Mouse (Mus musculus) gastrocnemius, adult 18-20 months (tissue): ENCODE results near the gene Cpm. TPM values are rescaled to one million over a fixed set of nuclear protein-coding genes. Genes with fewer than 3 reads are reported as not detected.

ENCODE experiments used
- DNase-seq: peaks from one replicate; pipeline ENCODE4 v3.0.0; 2021; ENCODE audit warnings: low spot score
- total RNA-seq, 2 experiments: library from RNA; stranded (reverse); gene quantifications; 2 replicates each; pipeline ENCODE4 v1.2.3; 2021

The Cpm gene
- total RNA-seq, 2 experiments from 2014 or later, result 2.5 to 2.9 TPM

GRCm38 (mm10) chr10:117645487-117645964 lies 16.2 kb downstream of the Cpm start:
- no peak for DNase-seq

DNA sequence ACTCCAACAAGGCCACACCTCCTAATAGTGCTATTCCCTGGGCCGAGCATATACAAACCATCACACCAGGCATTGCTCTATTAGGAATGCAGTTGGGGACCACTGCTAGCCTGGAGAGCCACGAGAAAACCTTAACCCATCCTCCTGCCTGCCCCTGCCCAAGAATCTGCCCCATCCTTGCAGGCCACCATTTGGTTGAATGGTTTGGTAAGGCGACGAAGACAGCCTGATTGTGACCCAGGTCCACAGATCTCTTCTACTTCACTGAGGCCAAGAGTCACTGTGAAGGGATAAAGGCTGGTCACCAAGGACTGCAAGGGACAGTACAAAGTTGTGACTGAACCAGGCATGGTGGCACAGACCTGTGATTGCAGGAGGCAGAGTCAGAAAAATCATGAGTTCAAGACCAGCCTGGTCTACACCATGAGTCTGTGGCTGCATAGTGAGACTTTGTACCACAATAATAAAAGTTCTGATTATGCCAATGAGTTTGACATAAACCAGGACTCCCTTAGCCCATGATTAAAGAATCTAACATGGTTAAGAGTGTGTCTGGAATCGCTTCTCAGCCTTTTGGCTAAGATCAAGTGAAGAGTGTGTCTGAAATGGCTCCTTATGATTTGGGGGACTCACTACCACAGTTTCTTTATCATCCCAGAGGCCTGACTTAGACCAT lies 17.3 kb downstream of the Cpm start:
- DNase-seq, result no peak

DNA sequence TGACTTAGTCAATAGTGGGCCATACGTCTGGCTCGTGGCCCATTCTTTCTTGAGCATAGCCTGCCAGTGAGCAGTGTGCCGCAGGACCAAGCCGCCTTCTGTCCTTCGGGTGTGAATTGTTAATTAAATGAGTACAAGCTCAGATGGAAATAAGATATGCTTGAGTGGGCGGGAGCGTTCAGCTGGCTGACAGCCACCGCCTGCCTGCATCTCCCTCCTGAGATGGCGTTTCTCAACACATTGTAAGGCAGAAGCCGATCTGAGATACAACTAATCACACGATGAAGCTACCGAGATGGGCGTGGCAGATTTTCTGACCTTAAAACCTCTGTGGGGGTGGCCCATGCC lies 17.8 kb downstream of the Cpm start:
- no peak for DNase-seq

GRCm38 (mm10) chr10:117647964-117648472 lies 18.7 kb downstream of the Cpm start:
- DNase-seq, result no peak

- DNase-seq, result no peak
Observed at GRCm38 (mm10) chr10:117648643-117649042, 19.3 kb downstream of the Cpm start.

GRCm38 (mm10) chr10:117649292-117650041 lies 20.2 kb downstream of the Cpm start:
- no peak for DNase-seq

DNA sequence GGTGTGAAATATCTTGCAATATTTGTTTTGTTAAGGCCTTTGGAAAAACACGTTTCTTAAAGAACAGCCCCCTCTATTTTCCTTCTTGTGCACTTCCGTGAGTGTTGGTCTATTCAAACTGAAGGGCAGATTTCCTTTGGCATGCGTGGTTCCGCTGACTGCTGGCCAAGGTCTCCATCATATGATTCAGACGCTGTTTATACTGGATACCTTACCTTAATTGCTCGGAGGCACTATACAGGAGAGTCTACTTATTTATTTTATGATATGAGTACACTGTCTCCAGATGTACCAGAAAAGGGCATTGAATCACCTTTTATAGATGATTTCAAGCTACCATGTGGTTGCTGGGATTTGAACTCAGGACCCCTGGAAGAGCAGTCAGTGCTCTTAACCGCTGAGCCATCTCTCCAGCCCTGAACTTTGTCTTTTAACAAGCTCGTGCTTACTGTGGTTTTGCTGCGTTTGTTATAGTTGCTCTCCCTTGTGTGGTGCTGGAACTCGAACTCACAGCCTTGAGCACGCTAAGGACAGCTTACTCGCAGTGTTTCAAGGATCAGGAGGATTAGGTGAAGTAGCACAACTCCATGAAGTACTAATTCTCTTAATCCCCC lies 20.8 kb downstream of the Cpm start:
- DNase-seq, result no peak

DNA sequence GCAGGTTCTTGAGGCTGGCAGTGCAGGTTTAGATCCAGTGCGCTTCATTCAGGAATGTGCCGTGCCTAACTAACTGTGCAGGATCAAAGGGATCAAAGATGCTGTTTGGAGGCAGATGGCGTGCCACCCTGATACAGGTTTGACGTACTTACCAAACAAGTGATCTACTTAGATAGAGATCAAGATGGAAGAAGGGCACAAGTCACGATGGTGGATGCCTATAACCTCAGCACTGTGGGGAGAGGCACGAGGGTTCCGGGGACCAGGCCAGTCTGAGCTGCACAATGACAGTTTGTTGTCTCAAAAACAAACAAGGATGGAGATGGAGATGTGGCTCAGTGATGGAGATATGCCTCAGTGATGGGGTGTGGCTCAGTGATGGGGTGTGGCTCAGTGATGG lies 21.4 kb downstream of the Cpm start:
- no peak for DNase-seq

- DNase-seq, result no peak
Observed at GRCm38 (mm10) chr10:117651587-117652377, 22.5 kb downstream of the Cpm start.

DNA sequence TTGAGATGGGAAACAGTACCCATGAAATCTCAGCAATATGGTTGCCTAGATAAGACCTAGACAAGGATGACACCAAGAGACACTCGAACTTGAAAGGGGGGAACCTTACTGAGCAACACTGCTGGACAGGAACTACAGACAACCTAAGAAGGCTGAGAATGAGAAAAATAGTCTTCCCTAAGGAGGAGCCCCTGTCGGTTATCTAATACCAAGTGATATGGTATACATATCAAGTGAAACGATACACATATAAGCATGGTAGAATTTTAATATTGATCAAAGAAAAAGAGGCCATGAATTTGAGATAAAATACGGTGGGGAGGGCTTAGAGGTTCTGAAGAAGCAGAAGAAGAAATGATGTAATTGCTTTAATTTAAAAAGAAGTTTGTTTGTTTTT lies 23.1 kb downstream of the Cpm start:
- no peak for DNase-seq

GRCm38 (mm10) chr10:117652930-117653778 lies 23.9 kb downstream of the Cpm start:
- DNase-seq, result no peak

GRCm38 (mm10) chr10:117653779-117654173 lies 24.5 kb downstream of the Cpm start:
- no peak for DNase-seq

DNA sequence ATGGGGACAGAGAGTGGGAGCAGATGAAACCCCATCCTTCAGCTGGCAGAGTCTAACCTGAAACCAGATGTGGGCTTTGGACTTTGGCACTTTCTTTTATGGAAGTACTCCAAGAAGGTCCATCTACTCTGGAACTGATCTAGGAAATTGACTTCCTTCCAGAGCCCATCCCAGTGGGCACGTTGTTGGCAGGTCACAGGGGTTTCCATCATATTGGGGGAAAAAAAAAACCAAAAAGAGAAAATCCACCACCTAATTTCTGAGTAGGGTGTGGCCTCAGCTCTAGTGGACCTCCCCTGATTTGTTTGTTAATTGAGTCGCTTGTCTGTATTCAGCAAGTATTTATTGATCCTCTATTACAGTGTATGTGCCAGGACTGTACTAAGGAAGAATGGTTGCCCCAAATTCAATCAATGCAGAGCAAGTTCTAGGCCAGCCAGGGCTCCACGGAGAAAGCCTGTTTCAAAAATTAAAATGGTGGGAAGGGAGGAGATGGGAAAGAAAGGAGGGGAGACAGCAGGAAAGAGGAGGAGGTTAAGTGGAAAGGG lies 25.4 kb downstream of the Cpm start:
- no peak for DNase-seq

DNA sequence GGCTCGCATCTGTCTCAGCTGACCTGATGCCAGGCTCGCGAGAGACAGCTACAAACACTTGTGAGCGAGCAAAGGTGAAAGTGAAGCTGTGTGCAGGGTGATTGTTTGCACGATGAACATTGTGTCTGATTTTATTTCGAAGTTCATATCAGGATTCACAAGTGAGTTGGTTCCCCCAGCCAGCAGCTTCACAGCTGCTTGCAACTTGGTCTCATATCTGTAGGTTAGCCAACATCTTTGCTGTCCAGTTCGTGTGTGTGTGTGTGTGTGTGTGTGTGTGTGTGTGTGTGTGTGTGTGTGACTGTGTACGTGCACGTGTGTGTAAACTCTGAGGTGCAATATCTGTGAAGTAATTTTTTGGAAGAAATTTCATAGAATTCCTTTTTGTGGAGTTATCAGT lies 26.2 kb downstream of the Cpm start:
- no peak for DNase-seq

DNA sequence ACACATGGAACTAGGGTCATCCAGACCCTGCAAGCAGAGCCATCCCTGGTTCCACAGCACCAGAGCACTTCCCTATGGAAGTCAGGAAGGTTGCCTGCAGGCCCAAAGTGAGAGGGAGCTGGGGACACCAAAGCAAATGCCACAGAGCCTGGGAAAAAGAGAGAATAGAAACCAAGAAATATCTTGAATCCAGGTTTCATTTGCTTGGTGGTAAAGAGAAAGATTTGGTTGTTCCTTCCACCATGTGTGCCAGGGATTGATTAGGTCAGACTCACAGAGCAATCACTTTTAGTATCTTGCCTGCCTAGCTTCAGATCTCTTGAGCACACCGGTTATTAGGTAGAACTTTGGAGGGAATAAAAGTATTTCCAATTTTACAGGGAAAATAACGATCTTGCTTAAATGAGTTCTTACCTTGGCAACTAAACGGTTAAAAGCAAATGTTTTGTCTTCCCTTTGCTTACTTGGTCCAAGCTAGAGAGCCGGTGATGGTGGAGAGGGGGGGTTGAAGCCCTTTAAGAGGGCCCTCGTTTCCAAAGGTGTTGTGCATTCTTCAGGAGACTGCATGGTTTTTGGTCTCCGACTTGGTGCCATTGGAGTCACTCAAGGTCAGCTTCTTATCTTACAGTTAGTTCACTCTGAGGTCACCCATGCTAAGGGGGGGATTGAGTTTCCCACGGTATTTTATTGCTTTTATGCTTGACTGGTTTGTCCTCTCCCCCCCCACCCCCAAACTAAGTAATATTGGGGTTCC lies 26.8 kb downstream of the Cpm start:
- DNase-seq, result no peak

DNA sequence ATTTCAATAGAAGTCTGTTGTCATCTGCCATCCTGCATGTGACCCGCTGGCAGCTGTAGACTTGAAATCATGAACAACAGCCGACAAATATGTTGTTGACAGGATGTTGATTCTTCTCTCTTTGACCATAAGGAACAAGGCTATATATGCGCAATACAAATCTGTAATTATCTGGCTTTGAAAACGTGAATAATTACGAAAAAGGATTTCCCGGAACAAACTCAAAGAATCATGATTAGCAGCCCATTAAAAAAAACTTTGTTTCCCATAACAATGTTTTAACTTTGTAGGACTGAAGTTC lies 27.3 kb downstream of the Cpm start:
- no peak for DNase-seq

DNA sequence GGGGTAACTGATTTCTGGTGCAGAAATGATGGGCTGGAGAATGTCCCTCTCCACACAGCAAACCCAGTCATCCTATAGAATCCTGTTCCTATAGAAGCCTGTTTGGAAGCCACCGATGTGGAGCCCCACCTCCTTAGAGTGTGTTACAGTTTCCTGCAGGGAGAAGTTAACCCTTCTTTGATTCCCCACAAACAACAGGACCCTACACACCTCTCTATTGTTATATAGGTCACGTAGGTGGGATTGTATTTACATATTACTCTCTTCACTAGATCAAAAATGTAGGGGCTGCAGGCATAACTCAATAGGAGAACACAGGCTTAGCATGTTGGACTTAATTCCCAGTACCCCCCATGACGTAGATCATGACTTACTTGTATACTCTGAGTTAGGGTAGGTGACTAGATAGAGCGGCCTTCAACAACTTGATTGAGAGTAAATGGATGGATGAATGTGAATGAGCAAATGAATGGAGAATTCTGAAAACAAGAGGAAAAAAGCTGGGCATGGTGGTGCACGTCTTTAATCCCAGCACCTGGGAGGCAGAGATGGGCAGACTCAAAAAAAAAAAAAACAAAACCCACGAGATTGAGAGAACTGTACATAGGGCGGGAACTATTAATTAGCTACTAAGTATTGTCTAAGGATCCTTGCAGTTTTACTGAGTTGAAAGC lies 27.8 kb downstream of the Cpm start:
- no peak for DNase-seq

DNA sequence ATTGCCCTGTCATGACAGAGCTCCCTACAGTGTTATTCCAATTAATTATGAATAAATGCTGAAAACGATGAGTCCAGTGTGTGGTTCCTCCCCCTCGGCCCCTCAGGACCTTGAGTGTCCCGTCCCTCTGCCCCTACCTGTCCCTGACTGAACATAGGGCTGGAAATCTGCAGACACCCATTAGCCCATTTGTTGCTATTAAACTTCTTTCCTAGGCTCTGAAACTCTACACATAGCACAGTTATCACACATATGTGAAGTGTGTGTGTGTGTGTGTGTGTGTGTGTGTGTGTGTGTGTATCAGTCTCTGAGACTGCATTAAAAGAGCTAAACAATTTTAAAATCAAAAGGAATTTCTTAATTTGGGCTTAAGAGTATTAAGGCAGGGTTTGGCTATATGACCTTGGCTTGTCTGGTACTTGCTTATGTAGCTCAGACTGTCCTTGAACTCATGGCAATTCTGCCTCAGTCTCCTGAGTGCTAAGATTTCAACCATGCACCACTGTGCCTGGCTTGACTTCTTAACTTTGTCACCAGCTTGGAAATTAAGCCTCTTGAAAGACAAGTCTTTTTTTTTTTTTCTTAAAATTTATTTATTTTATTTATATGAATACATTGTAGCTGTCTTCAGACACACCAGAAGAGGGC lies 28.5 kb downstream of the Cpm start:
- no peak for DNase-seq
